Mouse (Mus musculus) cortical plate, adult 2 months (tissue): ENCODE measurements around the gene Best1. TPM values are rescaled to one million over a fixed set of nuclear protein-coding genes. Genes with fewer than 3 reads are reported as not detected.
A peak's percentile ranks its signal among the peaks of the same experiment; 100 is the strongest.
"Not testable (repeated sequence)": the region's sequence is repeated elsewhere in the genome, so short reads cannot be mapped to it uniquely, and the experiment has no call there.

Source experiments
- H3K27ac ChIP-seq: fragments of 200-500 bp; 2 replicates; pipeline ENCODE4 v1.5.1; 2012; ENCODE audit warnings: low read length, control low read depth, inconsistent platforms; ENCODE audit not compliant: insufficient read depth
- H3K4me1 ChIP-seq: fragments of 200-500 bp; 2 replicates; pipeline ENCODE4 v1.6.1; 2011; ENCODE audit warnings: low read length; ENCODE audit not compliant: control insufficient read depth, insufficient read depth
- H3K4me3 ChIP-seq: fragments of 200-500 bp; 2 replicates; pipeline ENCODE4 v1.5.1; 2011; ENCODE audit warnings: mild to moderate bottlenecking, low read length, control low read depth; ENCODE audit not compliant: insufficient read depth
- CTCF ChIP-seq: fragments of 200-500 bp; IDR thresholded peaks from 2 replicates; pipeline ENCODE4 v1.5.1; 2011; ENCODE audit warnings: mild to moderate bottlenecking, control low read depth, low read length; ENCODE audit not compliant: insufficient read depth; ENCODE audit errors: extremely low read depth
- POLR2A ChIP-seq: fragments of 200-500 bp; IDR thresholded peaks from 2 replicates; pipeline ENCODE4 v1.6.1; 2011; ENCODE audit warnings: mild to moderate bottlenecking, low read length, control low read depth; ENCODE audit not compliant: insufficient read depth; ENCODE audit errors: extremely low read depth
- polyA plus RNA-seq: library from polyadenylated mRNA; depleted of rRNA; stranded (reverse); fragments of >200 nt; gene quantifications from 2 replicates; pipeline ENCODE4 v1.2.3, GENCODE M21; 2012

Gene Best1
- polyA plus RNA-seq, 1 experiment: 0.98 TPM

DNA sequence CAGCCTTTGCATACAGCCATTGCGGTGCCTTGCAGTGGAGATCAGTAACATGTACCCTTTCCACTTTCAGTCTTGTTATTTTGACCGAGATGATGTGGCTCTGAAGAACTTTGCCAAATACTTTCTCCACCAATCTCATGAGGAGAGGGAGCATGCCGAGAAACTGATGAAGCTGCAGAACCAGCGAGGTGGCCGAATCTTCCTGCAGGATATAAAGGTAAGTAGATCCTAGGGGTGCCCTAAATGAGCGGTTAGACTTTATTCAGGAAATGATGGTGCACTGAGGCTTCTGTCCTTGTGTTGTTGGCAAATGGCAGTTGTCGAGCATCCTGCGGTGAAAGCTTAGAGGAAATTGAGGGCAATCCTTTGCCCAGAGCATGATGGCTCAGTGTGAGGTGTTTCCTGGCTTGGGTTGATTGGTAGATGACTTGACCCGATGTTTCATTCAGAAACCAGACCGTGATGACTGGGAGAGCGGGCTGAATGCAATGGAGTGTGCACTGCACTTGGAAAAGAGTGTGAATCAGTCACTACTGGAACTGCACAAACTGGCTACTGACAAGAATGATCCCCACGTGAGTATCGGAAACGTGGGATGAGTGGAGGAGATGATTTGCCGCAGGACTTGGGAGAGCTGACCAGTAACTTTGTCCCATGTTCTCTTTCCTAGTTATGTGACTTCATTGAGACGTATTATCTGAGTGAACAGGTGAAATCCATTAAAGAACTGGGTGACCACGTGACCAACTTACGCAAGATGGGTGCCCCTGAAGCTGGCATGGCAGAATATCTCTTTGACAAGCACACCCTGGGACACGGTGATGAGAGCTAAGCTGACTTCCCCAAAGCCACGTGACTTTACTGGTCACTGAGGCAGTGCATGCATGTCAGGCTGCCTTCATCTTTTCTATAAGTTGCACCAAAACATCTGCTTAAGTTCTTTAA is 17.1 kb downstream of the Best1 start:
- H3K27ac ChIP-seq: no peak overlapping the region
- peak overlapping the region; percentile 92 for H3K4me3 ChIP-seq
- peaks cover 6% of the 10 kb centered on the region for H3K4me1 ChIP-seq
- TF ChIP-seq POLR2A (no peak), CTCF (no peak)

DNA sequence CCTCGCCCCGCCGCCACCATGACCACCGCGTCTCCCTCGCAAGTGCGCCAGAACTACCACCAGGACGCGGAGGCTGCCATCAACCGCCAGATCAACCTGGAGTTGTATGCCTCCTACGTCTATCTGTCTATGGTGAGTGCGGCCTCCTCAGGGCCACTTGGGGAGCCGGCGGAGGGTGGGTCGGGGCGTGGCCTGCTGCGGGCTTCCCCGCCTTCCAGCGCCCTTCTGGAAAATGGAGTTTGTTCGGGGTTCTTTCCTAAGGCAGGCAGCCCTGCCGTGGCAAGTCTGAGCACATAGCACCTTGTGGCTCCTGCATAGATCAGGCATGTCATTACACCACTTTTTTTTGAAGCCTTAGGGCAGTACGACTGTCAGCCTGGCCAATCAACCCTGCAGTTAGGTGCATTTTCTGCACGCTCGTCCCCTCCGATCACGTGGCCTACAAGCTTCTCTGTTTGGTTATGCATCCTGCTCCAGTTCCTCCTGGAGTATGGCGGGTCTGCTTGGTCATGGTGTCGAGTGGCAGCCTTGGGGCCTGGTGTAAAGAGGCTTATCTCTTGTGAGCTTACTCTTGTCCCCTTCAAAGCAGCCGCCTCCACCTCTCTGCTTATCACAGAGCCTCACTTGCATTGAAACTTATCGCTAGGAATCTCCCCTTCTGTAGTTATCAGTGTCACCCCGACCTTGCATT is 18.4 kb downstream of the Best1 start:
- H3K4me3 ChIP-seq: peak overlapping the region; percentile 92
- peak overlapping the region; percentile 97 for H3K27ac ChIP-seq
- peaks cover 9% of the 10 kb centered on the region for H3K4me1 ChIP-seq
- TF ChIP-seq POLR2A (no peak), CTCF (no peak)

DNA sequence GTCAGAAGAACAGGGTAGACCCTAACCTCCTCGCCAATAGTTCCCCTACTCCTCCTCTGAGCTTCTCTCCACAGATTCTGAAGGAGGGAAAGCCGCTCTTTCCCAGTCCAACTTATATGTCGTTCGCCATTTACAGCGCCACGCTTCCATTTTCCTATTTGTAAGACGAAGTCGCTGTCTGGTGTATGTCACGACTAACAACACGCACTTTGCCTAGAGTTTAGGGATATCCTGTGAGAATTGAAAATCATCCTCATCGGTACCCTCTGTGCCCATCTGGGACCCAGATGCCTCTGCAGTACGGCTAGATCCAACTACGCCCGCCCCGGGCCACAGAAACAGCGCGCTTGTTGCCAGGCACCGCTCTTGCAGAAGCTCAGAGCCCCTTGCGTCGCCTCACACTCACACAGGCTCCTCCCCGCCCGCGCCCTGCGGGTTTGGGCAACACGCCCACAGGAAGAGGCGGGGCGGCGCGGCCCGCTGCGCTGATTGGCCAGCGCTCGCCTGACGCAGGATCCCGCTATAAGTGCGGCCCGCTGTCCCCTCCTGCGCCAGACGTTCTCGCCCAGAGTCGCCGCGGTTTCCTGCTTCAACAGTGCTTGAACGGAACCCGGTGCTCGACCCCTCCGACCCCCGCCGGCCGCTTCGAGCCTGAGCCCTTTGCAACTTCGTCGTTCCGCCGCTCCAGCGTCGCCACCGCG is 19.1 kb downstream of the Best1 start:
- Histone ChIP-seq H3K27ac (peak overlapping the region; percentile 97), H3K4me3 (peak overlapping the region; percentile 92), H3K4me1 (peaks cover 9% of the 10 kb centered on the region)
- TF ChIP-seq POLR2A (peak; percentile 97), CTCF (no peak)

DNA sequence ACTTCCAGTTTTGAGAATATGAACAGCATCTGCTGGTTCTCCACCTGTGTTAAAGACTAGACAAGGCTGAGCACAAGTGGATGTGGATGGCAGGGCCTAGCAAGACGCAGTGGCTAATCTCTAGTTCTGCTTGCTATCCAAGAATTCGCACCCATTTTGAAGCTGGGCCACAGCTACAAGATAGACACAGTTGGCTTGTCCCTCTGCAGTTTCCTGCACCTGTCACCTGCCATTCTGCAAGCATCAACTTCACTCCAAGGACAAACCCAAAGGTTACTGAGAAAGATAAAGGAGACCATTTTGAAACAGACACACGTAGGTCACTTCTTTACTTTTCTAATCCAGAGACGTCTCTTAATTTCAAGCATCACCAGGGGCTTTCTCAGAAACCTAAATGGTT is 19.8 kb downstream of the Best1 start:
- TF ChIP-seq POLR2A: no peak
- no peak for TF ChIP-seq CTCF
- no peak overlapping the region; the same call in 1 of the 2 replicates for H3K4me3 ChIP-seq
- peak overlapping the region; percentile 76 for H3K27ac ChIP-seq
- peaks cover 9% of the 10 kb centered on the region for H3K4me1 ChIP-seq

DNA sequence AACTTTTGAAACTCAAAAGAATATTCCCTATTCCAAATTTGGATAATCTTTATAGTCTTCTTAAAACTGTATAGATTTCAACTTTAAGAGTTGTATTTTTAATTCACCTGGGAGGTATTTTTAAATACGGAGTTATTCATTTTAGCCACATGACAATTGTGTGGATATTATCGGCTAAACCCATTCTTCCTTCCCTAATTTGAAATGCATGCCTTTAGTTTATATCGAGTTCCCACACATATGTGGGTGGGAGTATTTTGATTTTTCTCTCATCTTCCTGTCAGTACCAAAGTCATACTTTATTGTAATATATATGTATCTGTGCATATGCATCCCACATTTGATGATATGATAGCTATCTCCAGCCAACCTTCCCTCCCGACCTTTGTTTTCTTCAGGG is 21.2 kb downstream of the Best1 start, which contains the start of gene Fth1:
TSS of gene Fth1 (plus strand) at position 341 of the 400 bp plus-strand sequence.
- H3K27ac ChIP-seq: peak within 1 kb of the TSS; percentile 79; the same call in 1 of the 2 replicates
- no peak for TF ChIP-seq POLR2A
- no peak for TF ChIP-seq CTCF
- H3K4me1 ChIP-seq: peaks cover 9% of the 10 kb centered on the region
- no peak within 1 kb of the TSS for H3K4me3 ChIP-seq

DNA sequence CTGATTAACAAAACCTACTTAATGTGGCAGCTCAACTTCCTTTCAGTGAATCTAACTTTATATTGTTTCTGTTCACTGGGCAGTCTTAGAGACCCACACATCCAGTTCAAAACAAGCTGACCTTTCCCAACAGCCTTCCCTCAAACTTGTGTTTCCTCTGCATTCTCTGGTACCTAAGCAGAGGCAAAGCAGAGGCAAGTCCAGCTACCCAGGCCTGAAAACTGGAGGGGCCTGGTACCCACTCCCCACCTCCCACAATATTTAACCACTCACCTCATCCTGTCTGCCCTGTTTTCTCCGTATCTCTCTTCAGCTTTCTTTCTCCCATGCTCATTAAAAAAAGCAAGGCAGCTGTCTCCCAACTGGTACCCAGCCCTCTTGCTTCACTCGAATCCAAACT is 22.3 kb downstream of the Best1 start:
- TF ChIP-seq CTCF (no peak), POLR2A (no peak)
- H3K4me3 ChIP-seq: no peak overlapping the region
- peaks cover 6% of the 10 kb centered on the region for H3K4me1 ChIP-seq
- peak overlapping the region; percentile 79 for H3K27ac ChIP-seq

DNA sequence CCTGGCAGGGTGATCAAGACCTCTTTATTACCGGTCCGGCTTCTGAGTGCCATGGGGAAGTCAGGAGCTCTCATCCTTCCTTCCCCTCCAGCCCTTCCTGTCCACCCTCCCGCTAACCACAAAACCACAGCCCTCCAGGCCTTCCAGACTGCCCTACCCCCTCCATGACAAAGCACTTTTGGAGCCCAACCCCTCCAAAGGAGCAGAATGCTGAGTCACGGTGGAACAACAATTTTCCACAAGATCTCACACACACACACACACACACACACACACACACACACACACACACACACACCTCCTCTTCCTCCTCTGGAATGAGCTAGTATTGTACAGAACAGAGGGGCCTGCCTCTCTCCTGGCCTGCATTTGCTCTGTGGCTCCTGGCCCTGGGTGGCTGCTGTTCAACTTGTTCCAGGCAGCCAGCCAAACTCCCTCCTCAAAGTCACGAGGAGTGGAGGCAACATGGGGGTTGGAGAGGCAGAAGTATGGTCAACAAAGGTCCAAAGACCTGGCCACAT is 22.9 kb downstream of the Best1 start:
- TF ChIP-seq CTCF (no peak), POLR2A (0 out of 2 replicates have a peak, but pooled peaks have one; percentile 13)
- H3K4me1 ChIP-seq: peaks cover 5% of the 10 kb centered on the region
- H3K27ac ChIP-seq: peak overlapping the region; percentile 79
- no peak overlapping the region for H3K4me3 ChIP-seq

DNA sequence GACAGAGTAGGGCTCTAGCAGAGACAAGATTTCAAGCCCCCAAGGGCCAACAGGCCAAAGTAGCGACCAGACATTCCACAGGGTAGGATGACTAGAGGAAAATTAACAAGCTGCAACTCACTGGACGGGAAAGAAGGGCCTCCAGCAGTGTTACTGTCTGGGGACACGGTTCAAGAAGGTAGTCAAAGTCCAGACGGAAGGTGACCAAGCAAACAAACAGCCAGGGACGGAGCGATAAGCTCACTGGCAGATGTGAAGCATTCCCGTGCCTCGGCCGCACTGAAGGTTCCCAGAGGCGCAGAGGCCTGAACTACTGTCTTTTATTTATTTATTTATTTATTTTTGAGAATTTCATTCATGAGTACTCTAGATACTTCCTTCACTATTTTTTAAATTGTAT is 24.3 kb downstream of the Best1 start:
- no peak overlapping the region for H3K27ac ChIP-seq
- H3K4me3 ChIP-seq: no peak overlapping the region
- TF ChIP-seq POLR2A (no peak), CTCF (no peak)
- H3K4me1 ChIP-seq: peaks cover 5% of the 10 kb centered on the region

DNA sequence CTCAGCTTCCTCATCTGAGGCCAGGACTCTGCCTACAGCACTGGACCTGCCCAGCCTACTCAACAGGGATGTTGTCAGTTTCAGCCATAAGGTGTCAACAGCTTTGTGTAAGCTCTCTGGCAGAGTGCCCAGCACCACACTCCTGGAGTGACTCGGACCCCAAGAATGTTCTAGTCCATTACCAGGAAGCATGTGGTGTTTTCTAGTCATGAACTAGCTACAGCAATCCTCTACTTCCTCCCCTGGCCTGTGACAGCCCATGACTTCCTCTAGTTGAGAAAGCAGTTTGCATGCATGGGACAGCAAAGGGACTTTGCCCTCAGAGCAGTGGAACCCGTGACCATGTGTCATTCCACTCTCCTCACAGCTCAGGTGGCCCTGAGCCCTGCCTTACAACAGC is 26.6 kb downstream of the Best1 start:
- not testable (repeated sequence) for H3K4me3 ChIP-seq, H3K4me1 ChIP-seq, H3K27ac ChIP-seq
